Mouse (Mus musculus) kidney, adult 8-10 months (tissue): ENCODE results near the gene Sv2c.

ENCODE experiments used
- DNase-seq, 2 experiments: peaks; one replicate each; pipeline ENCODE4 v3.0.0; 2022

Sv2c gene

DNA sequence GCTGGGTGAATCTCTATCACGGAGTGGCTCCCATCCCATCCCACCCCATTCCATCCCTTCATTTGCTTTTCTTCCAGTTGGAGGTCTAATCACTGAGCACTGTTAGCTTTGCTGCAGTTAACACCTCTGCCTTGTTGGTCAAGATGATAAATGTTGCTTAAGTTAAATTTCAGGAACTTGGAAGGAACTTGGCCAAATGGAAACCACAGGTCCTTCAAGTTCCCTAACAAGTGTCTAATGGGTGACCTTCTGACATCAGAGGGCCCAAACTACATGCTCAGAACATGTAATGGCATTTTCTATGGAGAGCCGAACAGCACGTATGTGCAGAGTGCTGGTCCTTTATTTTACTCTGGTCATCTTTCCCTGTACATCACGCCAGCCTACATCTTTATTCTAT is 190.5 kb downstream of the Sv2c start:
- DNase-seq: no peak

DNA sequence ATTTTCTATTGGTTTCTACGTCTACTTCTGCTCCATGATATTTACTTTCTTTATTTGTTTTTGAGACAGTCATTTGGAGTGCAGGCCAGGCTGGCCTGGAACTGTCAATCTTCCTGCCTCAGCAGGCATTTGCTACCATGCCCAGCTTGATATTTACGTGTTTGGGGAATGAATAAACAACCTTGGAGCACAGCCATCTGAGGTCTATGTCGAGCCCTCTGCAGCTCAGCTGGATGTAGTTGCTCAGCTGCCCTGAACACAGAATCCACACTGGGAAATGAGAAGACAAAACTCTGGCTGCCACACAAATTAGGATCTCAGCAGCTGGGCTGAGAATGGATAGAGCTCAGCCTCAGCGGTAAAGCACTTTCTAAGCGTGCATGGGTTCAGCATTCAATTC is 191.6 kb downstream of the Sv2c start:
- no peak for DNase-seq

DNA sequence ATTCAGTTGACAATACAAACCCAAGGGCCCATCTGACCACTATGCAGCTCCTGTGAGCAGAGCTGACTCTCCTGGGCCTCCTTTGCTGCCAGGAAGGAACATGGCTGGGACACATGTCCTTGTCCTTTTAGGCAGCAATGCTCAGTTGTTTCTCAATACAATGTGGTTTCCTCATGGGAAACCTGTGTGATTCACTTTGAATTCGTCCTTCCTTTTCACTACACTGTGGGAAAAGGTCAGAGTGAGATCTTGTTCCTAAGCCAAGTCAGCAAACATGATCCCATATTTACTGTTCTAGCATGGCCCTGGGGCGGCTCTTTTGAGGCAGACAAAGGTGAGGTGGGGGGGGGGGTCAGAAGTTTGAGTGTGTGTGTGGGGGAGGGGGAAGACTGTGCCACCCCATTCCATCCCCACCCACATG is 208.2 kb downstream of the Sv2c start:
- DNase-seq: no peak

DNA sequence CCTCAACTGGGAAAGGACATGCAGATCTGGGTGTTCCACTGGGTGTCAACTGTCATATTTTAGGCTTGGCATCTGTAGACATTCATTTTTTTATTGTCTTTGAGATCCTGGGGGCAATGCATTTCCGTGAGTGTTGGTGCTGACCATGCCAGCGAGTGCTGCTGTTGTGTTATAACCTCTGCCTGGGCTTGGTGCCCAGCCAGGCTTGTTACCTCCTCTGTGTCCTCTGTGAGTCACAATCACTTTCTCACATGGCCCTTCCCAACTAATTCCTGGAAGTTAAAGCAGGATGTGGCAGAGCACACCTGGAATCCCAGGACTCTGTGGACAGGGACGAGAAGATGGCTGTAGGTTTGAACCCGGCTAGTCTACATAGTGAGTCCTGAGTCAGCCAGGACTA is 209.8 kb downstream of the Sv2c start:
- DNase-seq: no peak

DNA sequence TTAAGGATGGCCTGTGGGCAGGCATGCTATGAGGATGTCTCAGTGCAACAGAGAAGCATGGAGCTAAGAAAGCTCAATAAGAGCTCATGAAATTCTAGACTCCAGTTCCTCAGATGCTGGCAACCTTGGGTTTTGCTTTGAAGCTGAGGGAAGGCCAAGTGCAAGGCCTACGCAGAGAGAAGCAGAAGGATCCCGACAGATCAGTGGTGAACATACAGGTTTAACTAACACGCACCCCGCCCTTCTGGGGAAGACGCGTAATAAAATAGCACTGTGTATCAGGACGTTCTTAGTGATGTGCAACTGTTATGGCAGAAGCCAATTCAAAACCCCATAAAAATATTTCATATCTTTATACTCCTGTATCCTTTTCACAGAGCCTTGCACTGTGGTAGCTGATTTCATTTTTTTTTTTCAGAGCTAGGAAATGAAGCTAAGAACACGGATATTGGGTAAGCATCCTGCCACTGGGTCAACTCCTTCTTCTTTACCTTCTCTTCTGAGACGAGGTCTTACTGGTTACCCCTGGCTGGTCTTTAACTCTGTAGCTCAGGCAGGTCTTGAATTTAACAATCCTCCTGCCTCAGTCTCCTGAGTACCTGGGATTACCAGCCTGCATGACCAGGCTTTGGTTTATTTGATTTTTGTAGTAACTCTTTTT is 213.6 kb downstream of the Sv2c start:
- DNase-seq: no peak

DNA sequence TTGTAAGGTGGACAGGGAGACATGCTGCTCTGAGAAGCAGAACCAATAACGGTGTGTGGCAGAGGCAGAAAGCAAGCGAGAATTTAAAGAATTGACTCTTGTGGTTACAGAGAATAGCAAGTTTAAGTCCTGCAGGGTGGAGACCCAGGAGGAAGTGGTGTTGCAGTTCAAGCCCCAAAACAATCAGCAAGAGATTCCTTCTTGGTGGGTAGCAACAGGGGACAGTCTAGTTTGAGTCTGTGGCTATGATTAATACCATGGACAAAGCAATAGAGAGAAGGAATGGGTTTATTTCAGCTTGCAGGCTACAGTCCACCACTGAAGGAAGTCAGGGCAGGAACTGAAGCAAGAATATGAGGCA is 219.4 kb downstream of the Sv2c start:
- DNase-seq: no peak

DNA sequence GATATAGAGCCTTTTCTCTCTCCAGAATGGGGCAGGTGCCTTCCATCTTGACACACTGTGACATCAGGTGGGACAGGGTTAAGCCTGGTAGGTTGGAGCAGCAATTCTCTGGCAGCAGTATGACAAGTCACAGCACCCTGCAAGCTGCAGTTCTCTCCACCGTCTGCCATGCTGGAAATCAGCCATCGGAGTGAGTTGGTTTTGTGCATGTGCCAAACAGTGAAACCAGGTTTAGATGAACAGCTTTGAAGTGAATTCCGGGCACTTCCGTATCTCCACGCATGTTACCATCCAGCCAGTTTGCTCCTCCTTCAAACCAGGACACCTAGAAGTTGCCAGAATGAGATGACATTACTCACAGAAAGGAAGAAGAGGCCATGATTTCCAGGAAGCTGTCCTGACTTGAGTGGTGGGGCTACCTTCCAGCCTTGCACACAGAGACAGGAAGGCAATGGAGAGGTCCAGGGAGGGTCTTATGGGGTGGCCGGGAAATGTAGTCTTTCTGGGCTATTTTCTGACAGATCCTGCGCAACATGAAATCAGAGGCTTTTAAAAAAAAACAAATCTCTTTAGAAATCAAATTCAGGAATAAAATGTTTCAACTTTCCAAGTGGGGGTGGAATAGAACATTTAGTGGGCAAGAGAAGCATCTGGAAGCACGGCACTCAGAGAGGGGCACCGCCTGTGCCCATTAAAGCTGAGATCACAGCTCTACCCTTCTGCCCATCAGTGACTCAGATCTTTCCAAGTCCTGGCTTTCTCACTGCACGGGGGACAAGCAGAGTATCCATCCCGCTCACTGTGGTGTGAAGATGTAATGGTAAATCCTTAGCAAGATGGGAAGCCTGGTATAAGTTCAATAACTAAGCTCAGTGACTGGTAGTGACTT is 220.0 kb downstream of the Sv2c start:
- DNase-seq: no peak

DNA sequence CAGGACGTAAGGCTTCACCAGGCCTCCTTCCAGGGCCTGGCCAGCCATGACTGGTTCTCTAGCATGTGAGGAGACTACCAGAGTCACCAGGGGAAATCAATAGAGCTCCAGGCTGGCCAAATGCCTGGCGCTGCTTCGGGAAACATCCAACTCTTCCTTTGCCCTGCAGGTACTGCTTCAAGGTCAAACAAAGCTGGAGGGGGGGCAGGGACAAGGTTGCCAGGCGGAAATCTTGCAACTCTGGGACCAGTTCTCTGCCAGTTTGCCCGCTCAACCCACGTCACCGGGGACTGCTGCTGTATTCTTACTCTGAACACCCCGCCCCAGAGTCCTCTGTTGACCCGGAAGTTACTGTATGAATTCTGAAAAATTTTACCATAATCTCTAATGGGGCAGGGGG is 222.1 kb downstream of the Sv2c start:
- peak; percentile 18 to 46 for DNase-seq

DNA sequence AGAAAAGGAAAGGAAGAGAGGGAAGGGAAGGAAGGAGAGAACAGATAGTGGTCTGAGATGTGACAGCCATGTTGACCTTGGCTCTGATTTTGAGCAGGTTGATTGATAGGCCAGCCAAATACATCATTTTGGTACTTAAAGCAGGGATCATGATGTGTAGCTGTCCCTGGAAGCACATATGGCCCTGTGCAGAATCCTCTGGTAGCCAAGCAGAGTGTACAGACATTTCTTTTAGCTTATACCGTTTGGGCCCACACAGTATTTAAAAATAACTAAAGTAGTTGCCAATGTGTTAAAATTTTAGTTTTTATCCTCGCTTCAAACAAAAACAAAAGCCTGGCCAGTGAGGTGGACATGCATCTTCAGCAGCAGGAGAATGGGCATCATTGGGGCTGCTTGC is 223.1 kb downstream of the Sv2c start:
- DNase-seq: no peak
